Mouse (Mus musculus) liver, postnatal 0 days (tissue): Measurements from ENCODE around the gene Dlg2. TPM values are rescaled to one million over a fixed set of nuclear protein-coding genes. Genes with fewer than 3 reads are reported as not detected.

Experiments used
- ATAC-seq: fragments of 200-750 bp; cut with Nextera tagmentation; 2 replicates; pipeline ENCODE4 v1.8.0; 2017; ENCODE audit warnings: mild to moderate bottlenecking, moderate library complexity
- DNase-seq: peaks from one replicate; pipeline ENCODE4 v3.0.0-alpha.2; 2016
- H3K27ac ChIP-seq: fragments of 300-500 bp; sonication (generic); 2 replicates; pipeline ENCODE4 v1.5.1; 2014; ENCODE audit warnings: antibody characterized with exemption, moderate library complexity, mild to moderate bottlenecking, low read depth
- H3K27me3 ChIP-seq: fragments of 300-500 bp; sonication (generic); 2 replicates; pipeline ENCODE4 v1.6.1; 2014; ENCODE audit warnings: low read length, control low read depth, mixed read lengths; ENCODE audit not compliant: insufficient read depth
- H3K36me3 ChIP-seq: fragments of 300-500 bp; sonication (generic); replicated peaks from 2 replicates; pipeline ENCODE4 v1.6.1; 2014; ENCODE audit warnings: mild to moderate bottlenecking, control low read depth, low read length, moderate library complexity, mixed read lengths; ENCODE audit not compliant: insufficient read depth
- H3K4me1 ChIP-seq: fragments of 300-500 bp; sonication (generic); 2 replicates; pipeline ENCODE4 v1.6.1; 2014; ENCODE audit warnings: antibody characterized with exemption, mild to moderate bottlenecking, control low read depth; ENCODE audit not compliant: insufficient read depth
- H3K4me2 ChIP-seq: fragments of 300-500 bp; sonication (generic); 2 replicates; pipeline ENCODE4 v1.6.1; 2014; ENCODE audit warnings: low read depth, mild to moderate bottlenecking, low read length, moderate library complexity, mixed read lengths
- H3K4me3 ChIP-seq: fragments of 300-500 bp; sonication (generic); 2 replicates; pipeline ENCODE4 v1.5.1; 2014; ENCODE audit warnings: low read depth, low read length
- H3K9ac ChIP-seq: fragments of 300-500 bp; sonication (generic); replicated peaks from 2 replicates; pipeline ENCODE4 v1.6.1; 2014; ENCODE audit warnings: mild to moderate bottlenecking, moderate library complexity
- H3K9me3 ChIP-seq: fragments of 300-500 bp; sonication (generic); 2 replicates; pipeline ENCODE4 v1.6.1; 2016; ENCODE audit warnings: mild to moderate bottlenecking, control low read depth, low read length, mixed read lengths
- CTCF ChIP-seq: sonication (generic); IDR thresholded peaks from 2 replicates; pipeline ENCODE4 v1.5.1; 2016; ENCODE audit warnings: antibody characterized with exemption, low read depth
- EP300 ChIP-seq: IDR thresholded peaks from 2 replicates; pipeline ENCODE4 v1.6.1; 2016; ENCODE audit warnings: antibody characterized with exemption, low read depth, mild to moderate bottlenecking
- WGBS: fragments of 180-500 bp; shearing (Covaris S2); extraction: QIAGEN DNeasy Blood & Tissue Kit; methylation state at CpG from one replicate; pipeline ENCODE4 v1.1.7; 2014; ENCODE audit not compliant: insufficient replicate concordance; 5-methylcytosine and 5-hydroxymethylcytosine counted together
- polyA plus RNA-seq: library from polyadenylated mRNA; unstranded; fragments of >200 nt; fragmentation: Nextera tagmentation; extraction: Ambion mirVana; gene quantifications from 2 replicates; pipeline ENCODE4 v1.2.1, GENCODE M21; 2015

The Dlg2 gene
- polyA plus RNA-seq, 1 experiment from 2014 or later: 0.41 TPM

DNA sequence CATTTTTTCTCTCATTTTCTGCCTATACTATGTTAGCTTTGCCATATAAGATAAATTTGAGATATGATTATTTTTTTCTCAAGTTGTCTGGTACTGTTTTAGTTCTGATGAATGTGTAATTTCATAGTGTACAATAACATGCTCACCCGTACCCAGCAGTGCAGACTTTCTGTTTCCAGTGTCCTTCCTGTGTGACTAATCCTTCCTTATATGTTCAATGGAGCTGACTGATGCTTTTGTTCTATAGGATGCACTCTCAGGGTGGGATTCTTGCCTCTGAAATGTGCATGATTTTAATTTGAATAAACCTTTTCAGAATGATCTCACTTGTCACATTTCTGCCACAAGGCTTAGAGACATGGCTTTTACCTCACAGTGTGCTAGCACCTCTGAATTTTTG is 259.9 kb downstream of the Dlg2 start:
- Histone ChIP-seq H3K4me2 (no peak overlapping the region), H3K9ac (no peak overlapping the region), H3K4me1 (no peaks in the 10 kb centered on the region), H3K27me3 (no peaks in the 10 kb centered on the region), H3K27ac (no peak overlapping the region), H3K9me3 (no peaks in the 10 kb centered on the region), H3K4me3 (no peak overlapping the region), H3K36me3 (no peaks in the 10 kb centered on the region)
- ATAC-seq (no peak), DNase-seq (no peak)
- no peak for TF ChIP-seq CTCF
- no peak for TF ChIP-seq EP300
- WGBS: 40% methylated on average over 1 of the region's 1 CpGs

- Histone ChIP-seq H3K4me2 (no peak overlapping the region), H3K27me3 (no peaks in the 10 kb centered on the region), H3K9me3 (no peaks in the 10 kb centered on the region), H3K27ac (no peak overlapping the region), H3K9ac (no peak overlapping the region), H3K4me1 (no peaks in the 10 kb centered on the region), H3K36me3 (no peaks in the 10 kb centered on the region), H3K4me3 (no peak overlapping the region)
- DNase-seq (no peak), ATAC-seq (no peak)
- no peak for TF ChIP-seq CTCF
- TF ChIP-seq EP300: no peak
- 74% methylated on average over 1 of the region's 1 CpGs for WGBS
Observed at GRCm38 (mm10) chr7:90748636-90749035, 272.2 kb downstream of the Dlg2 start.

- no peak for ATAC-seq
- WGBS: 73% methylated on average over 1 of the region's 1 CpGs
- TF ChIP-seq EP300 (no peak), CTCF (no peak)
Observed at GRCm38 (mm10) chr7:90787945-90788344, 311.5 kb downstream of the Dlg2 start.

DNA sequence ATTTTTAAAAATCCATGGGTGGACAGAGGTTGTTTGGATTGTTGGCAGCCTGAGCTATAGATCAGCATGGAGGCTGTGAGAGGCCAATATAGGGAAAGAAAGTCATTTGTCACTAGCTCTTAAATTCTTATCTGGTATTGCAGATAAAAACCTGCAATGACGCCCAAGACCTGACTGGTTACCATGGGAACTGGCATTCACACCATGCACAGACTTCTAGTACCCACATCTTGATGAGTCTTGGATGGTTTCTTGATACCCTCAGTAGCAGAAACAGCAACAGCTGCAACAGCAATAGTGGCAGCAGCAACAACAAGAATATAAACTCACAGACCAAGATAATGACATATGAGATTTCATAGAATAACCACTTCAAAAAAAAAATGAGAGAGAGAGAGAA is 315.1 kb downstream of the Dlg2 start:
- TF ChIP-seq EP300 (no peak), CTCF (no peak)
- Histone ChIP-seq H3K4me1 (no peaks in the 10 kb centered on the region), H3K4me2 (no peak overlapping the region), H3K27me3 (no peaks in the 10 kb centered on the region), H3K4me3 (no peak overlapping the region), H3K36me3 (no peaks in the 10 kb centered on the region), H3K27ac (no peak overlapping the region), H3K9ac (no peak overlapping the region), H3K9me3 (no peaks in the 10 kb centered on the region)
- DNase-seq: no peak
- WGBS: 56% methylated on average over 1 of the region's 1 CpGs
- ATAC-seq: no peak

More at GRCm38 (mm10) chr7:90787945-90788344, 311.5 kb downstream of the Dlg2 start:
- Histone ChIP-seq H3K4me3 (no peak overlapping the region), H3K9me3 (no peaks in the 10 kb centered on the region), H3K9ac (no peak overlapping the region), H3K4me2 (no peak overlapping the region), H3K27me3 (no peaks in the 10 kb centered on the region), H3K36me3 (no peaks in the 10 kb centered on the region), H3K27ac (no peak overlapping the region), H3K4me1 (no peaks in the 10 kb centered on the region)
- no peak for DNase-seq

DNA sequence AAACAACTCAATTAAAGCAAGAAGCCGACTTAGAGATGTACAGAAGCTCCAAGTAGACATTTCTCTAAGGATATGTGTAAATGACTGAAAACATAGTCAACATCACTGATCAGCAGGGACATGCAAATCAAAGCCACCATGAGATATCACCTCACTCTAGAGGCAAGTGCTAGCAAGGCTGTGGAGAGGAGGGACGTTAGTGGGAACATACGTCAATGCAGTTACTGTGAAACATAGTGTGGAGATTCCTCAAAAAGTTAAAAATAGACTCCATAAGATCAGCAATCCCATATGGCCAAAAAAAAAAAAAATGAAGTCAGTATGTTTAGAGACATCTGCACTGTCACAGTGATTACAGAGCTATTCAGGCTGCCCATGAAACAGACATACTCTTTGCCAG is 349.2 kb downstream of the Dlg2 start:
- Histone ChIP-seq H3K4me1 (no peaks in the 10 kb centered on the region), H3K27ac (no peak overlapping the region), H3K9me3 (no peaks in the 10 kb centered on the region), H3K4me2 (no peak overlapping the region), H3K4me3 (no peak overlapping the region), H3K27me3 (no peaks in the 10 kb centered on the region), H3K9ac (no peak overlapping the region), H3K36me3 (no peaks in the 10 kb centered on the region)
- 68% methylated on average over 3 of the region's 3 CpGs for WGBS
- DNase-seq (no peak), ATAC-seq (no peak)
- TF ChIP-seq CTCF (no peak), EP300 (no peak)

DNA sequence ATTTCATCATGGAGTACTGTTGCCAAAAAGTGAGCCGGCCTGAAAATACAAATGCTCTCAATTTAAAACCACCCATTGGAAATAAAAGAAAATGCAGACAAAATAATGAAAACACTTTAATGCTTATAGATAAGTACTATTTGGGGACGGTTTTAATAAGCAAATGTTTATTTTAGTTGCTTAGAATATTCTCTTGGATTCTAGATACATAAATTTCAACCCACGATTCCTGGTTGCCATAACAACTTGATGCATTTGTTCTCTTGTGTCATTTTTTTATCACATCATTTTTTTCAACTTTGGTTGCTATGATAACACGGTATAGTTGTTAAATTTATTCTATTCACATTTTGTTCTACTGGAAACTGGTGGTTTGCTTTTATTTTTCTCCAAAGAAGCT is 364.8 kb downstream of the Dlg2 start:
- H3K9ac ChIP-seq: no peak overlapping the region
- DNase-seq: no peak
- no peak overlapping the region for H3K4me2 ChIP-seq
- H3K9me3 ChIP-seq: no peaks in the 10 kb centered on the region
- H3K36me3 ChIP-seq: no peaks in the 10 kb centered on the region
- TF ChIP-seq EP300: no peak
- TF ChIP-seq CTCF: no peak
- no peaks in the 10 kb centered on the region for H3K4me1 ChIP-seq
- H3K27me3 ChIP-seq: no peaks in the 10 kb centered on the region
- H3K27ac ChIP-seq: no peak overlapping the region
- no peak for ATAC-seq
- H3K4me3 ChIP-seq: no peak overlapping the region
- 58% methylated on average over 4 of the region's 4 CpGs for WGBS
